Mouse (Mus musculus) forebrain, embryonic 14.5 days (tissue): ENCODE measurements around the gene Alpk3. TPM values are rescaled to one million over a fixed set of nuclear protein-coding genes. Genes with fewer than 3 reads are reported as not detected.

Experiments
- ATAC-seq: fragments of 200-750 bp; cut with Nextera tagmentation; 2 replicates; pipeline ENCODE4 v1.8.0; 2017; ENCODE audit warnings: mild to moderate bottlenecking, moderate library complexity
- DNase-seq: peaks from one replicate; pipeline ENCODE4 v3.0.0-alpha.2; 2015; ENCODE audit warnings: low spot score
- H3K27ac ChIP-seq: fragments of 300-500 bp; sonication (generic); 2 replicates; pipeline ENCODE4 v1.5.1; 2014; ENCODE audit warnings: low read depth, mild to moderate bottlenecking, control low read depth, low read length, moderate library complexity
- H3K27me3 ChIP-seq: fragments of 300-500 bp; sonication (generic); replicated peaks from 2 replicates; pipeline ENCODE4 v1.6.1; 2014; ENCODE audit warnings: low read length, control low read depth, mixed read lengths; ENCODE audit not compliant: control insufficient read depth, insufficient read depth
- H3K36me3 ChIP-seq: fragments of 300-500 bp; sonication (generic); 2 replicates; pipeline ENCODE4 v1.6.1; 2014; ENCODE audit warnings: low read length, control low read depth; ENCODE audit not compliant: control insufficient read depth, insufficient read depth
- H3K4me1 ChIP-seq: fragments of 300-500 bp; sonication (generic); 2 replicates; pipeline ENCODE4 v1.6.1; 2014; ENCODE audit warnings: antibody characterized with exemption, low read length, control low read depth; ENCODE audit not compliant: control insufficient read depth, insufficient read depth
- H3K4me2 ChIP-seq: fragments of 300-500 bp; sonication (generic); 2 replicates; pipeline ENCODE4 v1.6.1; 2014; ENCODE audit warnings: mild to moderate bottlenecking, control low read depth, low read length
- H3K4me3 ChIP-seq: fragments of 300-500 bp; sonication (generic); 2 replicates; pipeline ENCODE4 v1.5.1; 2014; ENCODE audit warnings: low read depth, low read length, control low read depth
- H3K9ac ChIP-seq: fragments of 300-500 bp; sonication (generic); 2 replicates; pipeline ENCODE4 v1.6.1; 2014; ENCODE audit warnings: mild to moderate bottlenecking, low read length, control low read depth, moderate library complexity
- H3K9me3 ChIP-seq: fragments of 300-500 bp; sonication (generic); replicated peaks from 2 replicates; pipeline ENCODE4 v1.6.1; 2016; ENCODE audit warnings: low read length, control low read depth, mixed read lengths; ENCODE audit not compliant: control insufficient read depth
- whole genome bisulfite sequencing: fragments of 180-500 bp; shearing (Covaris S2); extraction: QIAGEN DNeasy Blood & Tissue Kit; methylation state at CpG from one replicate; pipeline ENCODE4 v1.1.7; 2014; 5-methylcytosine and 5-hydroxymethylcytosine counted together
- polyA plus RNA-seq: library from polyadenylated mRNA; unstranded; fragments of >200 nt; fragmentation: Nextera tagmentation; extraction: Ambion mirVana; gene quantifications from 2 replicates; pipeline ENCODE4 v1.2.1, GENCODE M21; 2014

The Alpk3 gene
- polyA plus RNA-seq, 1 experiment from 2014 or later, result 0.06 TPM

- H3K4me1 ChIP-seq, result no peaks in the 10 kb centered on the region
- no peak for ATAC-seq
- no peak overlapping the region for H3K9ac ChIP-seq
- no peak overlapping the region for H3K27ac ChIP-seq
- H3K4me2 ChIP-seq, result no peak overlapping the region
- no peak for DNase-seq
- WGBS, result 89% methylated on average over 11 of the region's 11 CpGs
- no peaks in the 10 kb centered on the region for H3K27me3 ChIP-seq
- no peaks in the 10 kb centered on the region for H3K9me3 ChIP-seq
- H3K4me3 ChIP-seq, result no peak overlapping the region
- no peaks in the 10 kb centered on the region for H3K36me3 ChIP-seq
These were observed 4.5 kb downstream of the Alpk3 start for GRCm38 (mm10) chr7:81061936-81062335.

- WGBS, result 63% methylated on average over 9 of the region's 9 CpGs
These were observed 5.9 kb downstream of the Alpk3 start for GRCm38 (mm10) chr7:81063332-81063731.

GRCm38 (mm10) chr7:81066714-81067113 lies 9.3 kb downstream of the Alpk3 start:
- no peak overlapping the region for H3K9ac ChIP-seq
- H3K4me1 ChIP-seq, result no peaks in the 10 kb centered on the region
- 65% methylated on average over 6 of the region's 6 CpGs for WGBS
- no peaks in the 10 kb centered on the region for H3K27me3 ChIP-seq
- no peak overlapping the region for H3K4me2 ChIP-seq
- no peaks in the 10 kb centered on the region for H3K36me3 ChIP-seq
- no peak for ATAC-seq
- no peak overlapping the region for H3K4me3 ChIP-seq
- H3K9me3 ChIP-seq, result no peaks in the 10 kb centered on the region
- H3K27ac ChIP-seq, result no peak overlapping the region
- no peak for DNase-seq

More at GRCm38 (mm10) chr7:81063332-81063731, 5.9 kb downstream of the Alpk3 start:
- Histone ChIP-seq H3K36me3 (no peaks in the 10 kb centered on the region), H3K9ac (no peak overlapping the region), H3K9me3 (no peaks in the 10 kb centered on the region), H3K4me1 (no peaks in the 10 kb centered on the region), H3K27ac (no peak overlapping the region), H3K27me3 (no peaks in the 10 kb centered on the region), H3K4me2 (no peak overlapping the region), H3K4me3 (no peak overlapping the region)
- ATAC-seq (no peak), DNase-seq (no peak)

DNA sequence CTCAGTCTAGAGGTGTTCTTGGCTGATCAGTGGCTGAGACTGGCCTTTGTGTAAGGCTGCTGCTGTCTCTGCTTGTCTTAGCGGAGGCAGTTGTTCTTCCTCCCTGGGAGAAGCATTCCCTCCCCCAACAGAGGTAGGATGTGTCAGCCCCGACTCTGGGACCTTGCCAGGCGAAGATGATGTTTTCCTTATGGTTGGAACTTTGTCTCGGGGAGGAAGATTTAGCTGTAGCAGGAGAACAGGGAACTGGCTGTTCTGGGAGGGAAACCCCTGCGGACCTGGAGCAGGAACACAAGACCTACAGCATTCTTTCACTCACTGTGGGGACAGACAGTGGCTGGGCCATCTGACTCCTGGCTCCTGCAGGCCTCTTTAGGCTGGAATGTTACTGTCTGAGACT lies 15.1 kb downstream of the Alpk3 start:
- H3K4me3 ChIP-seq, result no peak overlapping the region
- H3K9ac ChIP-seq, result no peak overlapping the region
- H3K9me3 ChIP-seq, result no peaks in the 10 kb centered on the region
- no peaks in the 10 kb centered on the region for H3K36me3 ChIP-seq
- WGBS, result 63% methylated on average over 5 of the region's 5 CpGs
- DNase-seq (no peak), ATAC-seq (no peak)
- no peaks in the 10 kb centered on the region for H3K4me1 ChIP-seq
- H3K27me3 ChIP-seq, result no peaks in the 10 kb centered on the region
- H3K4me2 ChIP-seq, result no peak overlapping the region
- no peak overlapping the region for H3K27ac ChIP-seq

DNA sequence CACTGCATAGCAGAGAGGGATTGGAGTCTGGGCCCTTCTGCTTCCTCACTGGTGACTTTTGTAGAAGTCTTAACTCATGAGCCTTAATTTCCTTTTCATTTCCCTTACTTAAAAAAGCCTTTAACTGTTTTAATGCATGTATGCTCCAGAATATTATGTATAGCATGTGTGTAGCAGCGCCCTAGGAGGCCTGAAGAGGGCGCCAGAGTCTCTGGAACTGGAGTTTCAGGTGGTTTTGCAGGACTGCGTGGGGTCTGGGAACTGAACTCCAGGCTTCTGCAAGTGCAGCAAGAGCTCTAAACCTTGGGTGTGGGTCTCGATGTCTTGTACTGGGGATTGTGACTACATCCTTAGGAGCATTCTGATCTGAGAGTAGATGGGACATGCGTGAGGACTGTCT lies 15.9 kb downstream of the Alpk3 start:
- H3K9ac ChIP-seq, result no peak overlapping the region
- H3K9me3 ChIP-seq, result no peaks in the 10 kb centered on the region
- H3K4me2 ChIP-seq, result no peak overlapping the region
- no peaks in the 10 kb centered on the region for H3K4me1 ChIP-seq
- H3K27me3 ChIP-seq, result no peaks in the 10 kb centered on the region
- H3K27ac ChIP-seq, result no peak overlapping the region
- DNase-seq (no peak), ATAC-seq (no peak)
- WGBS, result 82% methylated on average over 5 of the region's 5 CpGs
- H3K4me3 ChIP-seq, result no peak overlapping the region
- no peaks in the 10 kb centered on the region for H3K36me3 ChIP-seq

DNA sequence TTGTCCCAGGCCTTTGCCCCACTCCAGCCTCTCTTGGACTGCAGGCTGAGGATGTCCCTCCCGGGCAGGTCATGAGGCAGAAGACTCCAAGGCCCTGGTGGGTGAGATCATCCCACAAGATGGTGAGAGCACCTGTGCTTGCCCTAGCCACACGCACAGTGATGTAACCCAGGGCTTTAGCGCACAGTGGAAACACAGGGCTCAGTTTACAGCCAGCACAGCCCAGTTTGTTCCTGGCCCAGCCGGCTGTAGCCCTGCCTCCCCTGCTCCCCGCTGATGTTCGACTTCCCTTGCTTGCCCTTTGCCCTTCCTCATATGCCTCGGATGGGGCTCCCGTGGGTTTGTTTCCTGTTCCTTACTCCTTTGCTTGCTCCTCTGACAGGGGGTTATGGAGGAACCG lies 17.1 kb downstream of the Alpk3 start:
- Histone ChIP-seq H3K9ac (no peak overlapping the region), H3K4me1 (no peaks in the 10 kb centered on the region), H3K4me3 (no peak overlapping the region), H3K9me3 (no peaks in the 10 kb centered on the region), H3K27me3 (no peaks in the 10 kb centered on the region), H3K4me2 (no peak overlapping the region), H3K36me3 (no peaks in the 10 kb centered on the region), H3K27ac (no peak overlapping the region)
- DNase-seq, result no peak
- 83% methylated on average over 9 of the region's 9 CpGs for WGBS
- ATAC-seq, result no peak

DNA sequence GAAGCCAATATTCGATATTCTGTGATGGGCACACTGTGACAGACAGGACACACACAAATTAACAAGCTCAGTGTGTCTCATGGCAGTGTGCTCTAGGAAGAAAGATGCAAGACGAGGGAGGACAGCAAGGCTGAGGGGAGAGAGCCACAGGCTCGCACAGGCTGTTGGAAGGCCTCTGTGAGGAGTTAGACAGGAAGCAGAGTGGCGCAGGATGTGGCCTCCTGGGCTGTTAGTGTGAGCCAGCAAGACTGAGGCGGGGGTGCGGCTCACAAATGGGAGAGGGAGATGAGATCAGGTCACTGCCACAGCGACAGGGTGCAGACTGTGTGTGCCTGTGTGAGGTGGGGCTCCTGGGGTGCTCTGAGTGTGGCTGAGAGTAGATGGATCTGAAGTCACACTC lies 17.9 kb downstream of the Alpk3 start:
- ATAC-seq (no peak), DNase-seq (no peak)
- H3K9ac ChIP-seq, result no peak overlapping the region
- H3K4me3 ChIP-seq, result no peak overlapping the region
- H3K36me3 ChIP-seq, result no peaks in the 10 kb centered on the region
- no peaks in the 10 kb centered on the region for H3K4me1 ChIP-seq
- H3K27me3 ChIP-seq, result no peaks in the 10 kb centered on the region
- no peaks in the 10 kb centered on the region for H3K9me3 ChIP-seq
- WGBS, result 68% methylated on average over 7 of the region's 7 CpGs
- no peak overlapping the region for H3K4me2 ChIP-seq
- H3K27ac ChIP-seq, result no peak overlapping the region

- Histone ChIP-seq H3K36me3 (no peaks in the 10 kb centered on the region), H3K27me3 (no peaks in the 10 kb centered on the region), H3K27ac (no peak overlapping the region), H3K4me2 (no peak overlapping the region), H3K4me3 (no peak overlapping the region), H3K9me3 (no peaks in the 10 kb centered on the region), H3K4me1 (no peaks in the 10 kb centered on the region), H3K9ac (no peak overlapping the region)
- no peak for DNase-seq
- 79% methylated on average over 5 of the region's 5 CpGs for WGBS
- no peak for ATAC-seq
These were observed 18.3 kb downstream of the Alpk3 start for GRCm38 (mm10) chr7:81075732-81076131.

DNA sequence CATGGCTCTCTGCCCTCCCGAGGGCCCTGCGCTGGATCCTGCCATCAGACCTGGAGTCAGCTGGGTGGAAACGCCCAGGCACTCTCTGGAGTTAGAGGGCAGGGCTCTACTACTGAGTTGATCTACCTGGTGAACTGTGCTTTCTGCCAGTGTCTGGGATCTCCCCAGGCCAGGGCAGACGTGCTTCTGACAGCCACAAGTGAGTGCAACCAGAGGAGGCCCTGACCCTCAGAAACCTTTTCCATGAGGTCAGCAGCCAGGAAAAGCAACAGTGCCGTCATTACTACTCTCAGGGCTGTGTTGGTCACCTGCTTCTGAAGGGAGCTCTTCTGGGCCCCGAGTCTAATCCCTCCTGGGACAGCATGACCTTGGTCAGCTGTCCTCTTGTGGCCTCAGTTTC lies 19.6 kb downstream of the Alpk3 start:
- Histone ChIP-seq H3K4me1 (no peaks in the 10 kb centered on the region), H3K9ac (no peak overlapping the region), H3K27me3 (no peaks in the 10 kb centered on the region), H3K4me2 (no peak overlapping the region), H3K27ac (no peak overlapping the region), H3K36me3 (no peaks in the 10 kb centered on the region), H3K9me3 (no peaks in the 10 kb centered on the region), H3K4me3 (no peak overlapping the region)
- ATAC-seq (no peak), DNase-seq (no peak)
- WGBS, result 73% methylated on average over 6 of the region's 6 CpGs
